Comparison of ENCODE assay signal across 12 mouse cellular contexts in the genomic region with DNA sequence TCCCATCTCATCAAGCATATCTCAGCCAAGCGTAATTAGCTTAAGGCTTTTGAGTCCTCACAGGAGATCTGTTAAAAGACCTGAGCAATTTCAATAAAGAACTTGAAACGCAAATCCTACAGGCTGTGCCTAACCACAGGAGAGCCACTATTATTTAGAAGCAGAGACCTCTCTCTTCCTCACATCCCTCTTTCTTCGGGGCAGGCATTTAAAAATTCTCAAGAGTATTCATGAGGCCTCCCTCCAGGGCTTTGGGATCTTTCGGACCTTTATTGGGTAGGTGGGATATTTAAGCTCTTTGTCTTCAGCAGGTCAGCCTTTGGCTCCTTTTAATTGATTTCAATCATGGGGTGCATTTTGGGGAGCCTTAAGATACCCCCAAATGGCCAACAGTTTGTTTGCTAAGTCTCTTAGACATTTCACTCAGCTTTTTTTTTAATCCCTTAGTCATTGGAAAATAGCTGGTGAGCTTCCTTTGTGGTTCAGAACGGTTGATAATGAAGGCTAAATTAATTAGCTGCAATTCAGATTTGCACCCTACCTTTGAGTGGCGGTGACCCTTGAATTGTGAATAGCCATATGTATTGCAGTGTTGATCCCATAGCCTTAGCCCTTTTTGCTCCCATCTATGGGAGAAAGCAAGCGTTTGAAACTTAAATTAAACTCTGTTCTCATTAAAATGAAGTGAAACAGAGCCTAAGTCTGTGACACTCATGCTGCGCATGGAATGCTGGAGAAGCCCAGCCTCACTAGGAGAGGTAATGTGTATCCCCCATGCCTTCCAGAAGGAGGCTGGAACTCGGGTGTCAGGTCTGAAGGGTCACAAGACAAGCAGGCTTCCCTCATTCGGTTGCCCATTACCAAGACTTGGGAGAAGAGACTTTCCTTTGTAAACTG.
A peak's percentile ranks its signal among the peaks of the same experiment; 100 is the strongest.
DNase-seq lines count a peak whose midpoint lies in the region; ATAC-seq lines count a peak whose summit lies in the region.
"Had no signal": no experiment of that assay in that cellular context is flagged by ENCODE, and none has a peak within 500 bp of the region (broad histone marks: within the 10 kb centered on the region; RNA-seq: fewer than 3 reads in every experiment).

No protein-coding gene starts in this region.

- peak overlapping the region; percentile 36 for H3K4me3 ChIP-seq in hindbrain, embryonic 10.5 days
- H3K4me3 ChIP-seq in midbrain, embryonic 15.5 days: no peak overlapping the region
- H3K4me3 ChIP-seq: liver, embryonic 12.5 days had no signal

- no peaks in the 10 kb centered on the region for H3K36me3 ChIP-seq in hindbrain, embryonic 10.5 days
- no peaks in the 10 kb centered on the region for H3K36me3 ChIP-seq in midbrain, embryonic 15.5 days (replicated peaks)
- H3K36me3 ChIP-seq: liver, embryonic 12.5 days had no signal

- H3K9ac ChIP-seq in midbrain, embryonic 15.5 days: no peak overlapping the region
- H3K9ac ChIP-seq: liver, embryonic 12.5 days had no signal

- peak overlapping the region; percentile 34 for H3K4me2 ChIP-seq in midbrain, embryonic 15.5 days
- H3K4me2 ChIP-seq: liver, embryonic 12.5 days had no signal

- H3K27ac ChIP-seq in hindbrain, embryonic 10.5 days: peak overlapping the region; percentile 87
- H3K27ac ChIP-seq in midbrain, embryonic 15.5 days: peak overlapping the region; percentile 76
- H3K27ac ChIP-seq: liver, embryonic 12.5 days had no signal

- no peaks in the 10 kb centered on the region for H3K9me3 ChIP-seq in hindbrain, embryonic 10.5 days
- H3K9me3 ChIP-seq in midbrain, embryonic 15.5 days: no peaks in the 10 kb centered on the region
- H3K9me3 ChIP-seq: liver, embryonic 12.5 days had no signal

- 26% methylated on average over 10 of the region's 10 CpGs for WGBS in hindbrain, embryonic 10.5 days
- 15% methylated on average over 10 of the region's 10 CpGs for WGBS in midbrain, embryonic 15.5 days

- no peak for DNase-seq in frontal cortex, postnatal 14 days (ENCODE audit: low spot score in 2 of 2)
- DNase-seq in embryo, embryonic 9.5 days (ENCODE audit: extremely low spot score): peak; percentile 23
- DNase-seq in hindbrain, embryonic 10.5 days (ENCODE audit: low spot score): peak; percentile 8
- DNase-seq in gastrocnemius, postnatal 36 days: no peak
- DNase-seq in frontal cortex, postnatal 10 days (ENCODE audit: low spot score in 2 of 2): no peak
- DNase-seq: heart, adult 11 months; thymus, postnatal 4 days had no signal

- peaks cover 25% of the 10 kb centered on the region for H3K4me1 ChIP-seq in hindbrain, embryonic 10.5 days (replicated peaks)
- peaks cover 12% of the 10 kb centered on the region for H3K4me1 ChIP-seq in midbrain, embryonic 15.5 days
- H3K4me1 ChIP-seq: liver, embryonic 12.5 days had no signal

- H3K27me3 ChIP-seq in hindbrain, embryonic 10.5 days (ENCODE audit: insufficient read depth, poor library complexity, severe bottlenecking): peaks cover 27% of the 10 kb centered on the region
- no peaks in the 10 kb centered on the region for H3K27me3 ChIP-seq in midbrain, embryonic 15.5 days (replicated peaks)
- H3K27me3 ChIP-seq: liver, embryonic 12.5 days had no signal

- intact Hi-C loops in gastrocnemius, postnatal 36 days (cut with DNase I): no loop called here

- ATAC-seq in frontal cortex, adult (ENCODE audit: low TSS enrichment): 0 out of 2 replicates have a peak, but pooled peaks have one; percentile 4
- ATAC-seq in midbrain, embryonic 15.5 days (replicated peaks): peak; percentile 51
- no peak for ATAC-seq in megakaryocyte-erythroid progenitor cell, adult 5-6 weeks (replicated peaks; ENCODE audit: low FRiP score, low TSS enrichment, poor library complexity, severe bottlenecking)
- ATAC-seq: inflammation-experienced regulatory T-cells, adult 6 months; liver, embryonic 12.5 days had no signal

Comparison
In these comparisons a context has a peak if more than half of its experiments do, and no peak if none do; other contexts are left out.
1. DNase-seq: peak in embryo, embryonic 9.5 days (single experiment) and hindbrain, embryonic 10.5 days (single experiment); none in frontal cortex, postnatal 14 days (0 of 2), gastrocnemius, postnatal 36 days (0 of 2) and frontal cortex, postnatal 10 days (0 of 2).